28 mouse cellular contexts compared by ENCODE assay signal in genomic region chr10:75646406-75646805, GRCm38 (mm10). TPM values are rescaled to one million over a fixed set of nuclear protein-coding genes. Genes with fewer than 3 reads are reported as not detected.
DNase-seq lines count a peak whose midpoint lies in the region; ATAC-seq and TF ChIP-seq lines count a peak whose summit lies in the region.
"Had no signal": no experiment of that assay in that cellular context is flagged by ENCODE, and none has a peak within 500 bp of the region (broad histone marks: within the 10 kb centered on the region; RNA-seq: fewer than 3 reads in every experiment).

No protein-coding gene starts in this region.

- no peak overlapping the region for H3K4me3 ChIP-seq in heart, embryonic 10.5 days
- H3K4me3 ChIP-seq in limb, embryonic 15.5 days: no peak overlapping the region
- H3K4me3 ChIP-seq in limb, embryonic 10.5 days: no peak overlapping the region
- peak overlapping the region; percentile 0; the same call in 1 of the 2 replicates for H3K4me3 ChIP-seq in E14TG2a.4 (replicated peaks; ENCODE audit: low read length)
- H3K4me3 ChIP-seq: embryonic facial prominence, embryonic 10.5 days; forebrain, embryonic 15.5 days; hindbrain, embryonic 13.5 days; kidney, embryonic 15.5 days; left cerebral cortex, adult 2 months; liver, embryonic 15.5 days; megakaryocyte, embryonic 14.5 days; neural tube, embryonic 13.5 days had no signal

- TF ChIP-seq CTCF in E14TG2a.4 (conservative IDR thresholded peaks at IDR 0.05; ENCODE audit: low read length): no peak

- intact Hi-C loops in heart, postnatal 10 days (cut with DNase I): no loop called here

- DNase-seq in heart, embryonic 10.5 days (ENCODE audit: low spot score): no peak
- no peak for DNase-seq in heart, postnatal 10 days
- DNase-seq in limb, embryonic 10.5 days (ENCODE audit: low spot score): no peak
- DNase-seq in cerebellum, adult 9-11 months: peak; percentile 67
- no peak for DNase-seq in adipocyte (ENCODE audit: low spot score)
- DNase-seq: adrenal gland, adult 8-10 months; B cell, adult 2 months; heart, postnatal 14 days; kidney, adult 11 months; kidney, postnatal 4 days; liver; lung, postnatal 36 days; midbrain, embryonic 14.5 days; retina, postnatal 1 day; right cerebral cortex, postnatal 4 days; thymus, postnatal 25 days had no signal

- no peaks in the 10 kb centered on the region for H3K9me3 ChIP-seq in heart, embryonic 10.5 days
- no peaks in the 10 kb centered on the region for H3K9me3 ChIP-seq in limb, embryonic 15.5 days
- no peaks in the 10 kb centered on the region for H3K9me3 ChIP-seq in limb, embryonic 10.5 days (replicated peaks)
- H3K9me3 ChIP-seq in E14TG2a.4 (ENCODE audit: low read length): no peaks in the 10 kb centered on the region
- H3K9me3 ChIP-seq: embryonic facial prominence, embryonic 10.5 days; forebrain, embryonic 15.5 days; hindbrain, embryonic 13.5 days; kidney, embryonic 15.5 days; liver, embryonic 15.5 days; megakaryocyte, embryonic 14.5 days; neural tube, embryonic 13.5 days had no signal

- H3K27ac ChIP-seq in heart, embryonic 10.5 days: 0 out of 2 replicates have a peak overlapping the region, but pooled peaks have one; percentile 29
- H3K27ac ChIP-seq in limb, embryonic 15.5 days: 0 out of 2 replicates have a peak overlapping the region, but pooled peaks have one; percentile 24
- no peak overlapping the region for H3K27ac ChIP-seq in limb, embryonic 10.5 days
- H3K27ac ChIP-seq: embryonic facial prominence, embryonic 10.5 days; forebrain, embryonic 15.5 days; hindbrain, embryonic 13.5 days; kidney, embryonic 15.5 days; liver, embryonic 15.5 days had no signal

- 92% methylated on average over 6 of the region's 6 CpGs for WGBS in heart, embryonic 10.5 days
- 92% methylated on average over 6 of the region's 6 CpGs for WGBS in limb, embryonic 15.5 days
- 91% methylated on average over 6 of the region's 6 CpGs for WGBS in limb, embryonic 10.5 days

- peaks cover 60% of the 10 kb centered on the region for H3K36me3 ChIP-seq in heart, embryonic 10.5 days
- peaks cover 53% of the 10 kb centered on the region for H3K36me3 ChIP-seq in limb, embryonic 15.5 days
- H3K36me3 ChIP-seq in limb, embryonic 10.5 days: peaks cover 60% of the 10 kb centered on the region
- peaks cover 64% of the 10 kb centered on the region for H3K36me3 ChIP-seq in E14TG2a.4 (ENCODE audit: insufficient read depth, low read length)

- no peaks in the 10 kb centered on the region for H3K27me3 ChIP-seq in heart, embryonic 10.5 days (ENCODE audit: insufficient read depth, poor library complexity, severe bottlenecking)
- no peaks in the 10 kb centered on the region for H3K27me3 ChIP-seq in limb, embryonic 15.5 days
- H3K27me3 ChIP-seq in limb, embryonic 10.5 days (ENCODE audit: low read depth, poor library complexity, severe bottlenecking): no peaks in the 10 kb centered on the region
- no peaks in the 10 kb centered on the region for H3K27me3 ChIP-seq in E14TG2a.4 (ENCODE audit: insufficient read depth, low read length)
- H3K27me3 ChIP-seq: CH12.LX; forebrain, embryonic 15.5 days; hindbrain, embryonic 13.5 days; kidney, embryonic 15.5 days; liver, embryonic 15.5 days; neural tube, embryonic 13.5 days had no signal

- no peak for ATAC-seq in limb, embryonic 15.5 days (ENCODE audit: insufficient number of reproducible peaks, low FRiP score, low TSS enrichment, low read depth)
- ATAC-seq: forebrain, embryonic 15.5 days had no signal

- peaks cover 34% of the 10 kb centered on the region for H3K4me1 ChIP-seq in heart, embryonic 10.5 days
- peaks cover 24% of the 10 kb centered on the region for H3K4me1 ChIP-seq in limb, embryonic 15.5 days
- H3K4me1 ChIP-seq in limb, embryonic 10.5 days: peaks cover 21% of the 10 kb centered on the region
- H3K4me1 ChIP-seq in E14TG2a.4 (replicated peaks; ENCODE audit: low read depth, low read length): peaks cover 97% of the 10 kb centered on the region

- H3K9ac ChIP-seq in limb, embryonic 15.5 days: no peak overlapping the region
- H3K9ac ChIP-seq: forebrain, embryonic 15.5 days; hindbrain, embryonic 13.5 days; kidney, embryonic 15.5 days; liver, embryonic 15.5 days; neural tube, embryonic 13.5 days had no signal

- H3K4me2 ChIP-seq in limb, embryonic 15.5 days: no peak overlapping the region
- H3K4me2 ChIP-seq: forebrain, embryonic 15.5 days; hindbrain, embryonic 13.5 days; kidney, embryonic 15.5 days; liver, embryonic 15.5 days; neural tube, embryonic 13.5 days had no signal

RNA-seq across cellular contexts. Expression of gene Susd2, which starts 2.6 kb away (rescaled TPM):
- polyA plus RNA-seq in heart, embryonic 10.5 days (2016; fragmentation: Nextera tagmentation; extraction: Ambion mirVana): 1.3 and 1.4 TPM in 2 replicates
- total RNA-seq in heart, postnatal 10 days (2021): 1 to 10 TPM; 2.8 to 3.4 TPM
- 10.9 and 14.3 TPM in 2 replicates for polyA plus RNA-seq in limb, embryonic 15.5 days (2015; fragmentation: Nextera tagmentation; extraction: Ambion mirVana)
- polyA plus RNA-seq in limb, embryonic 10.5 days (2016; fragmentation: Nextera tagmentation; extraction: Ambion mirVana): 0.83 and 0.96 TPM in 2 replicates

RNA-seq across cellular contexts. Expression of gene Ggt5, which starts 57.3 kb away (rescaled TPM):
- 1.4 and 4.9 TPM in 2 replicates for polyA plus RNA-seq in heart, embryonic 10.5 days (2016; fragmentation: Nextera tagmentation; extraction: Ambion mirVana)
- 1 to 10 TPM; 6.8 to 8.7 TPM for total RNA-seq in heart, postnatal 10 days (2021)
- 1.6 and 2.9 TPM in 2 replicates for polyA plus RNA-seq in limb, embryonic 15.5 days (2015; fragmentation: Nextera tagmentation; extraction: Ambion mirVana)
- polyA plus RNA-seq in limb, embryonic 10.5 days (2016; fragmentation: Nextera tagmentation; extraction: Ambion mirVana): 0.33 and 0.69 TPM in 2 replicates
- total RNA-seq: CH12.LX, MEL had no signal
